Comparison of ENCODE assay signal across 11 mouse cellular contexts in genomic region chr2:11173521-11173920, GRCm38 (mm10). TPM values are rescaled to one million over a fixed set of nuclear protein-coding genes. Genes with fewer than 3 reads are reported as not detected.
DNase-seq lines count a peak whose midpoint lies in the region; ATAC-seq and TF ChIP-seq lines count a peak whose summit lies in the region.
"Had no signal": no experiment of that assay in that cellular context is flagged by ENCODE, and none has a peak within 500 bp of the region (broad histone marks: within the 10 kb centered on the region; RNA-seq: fewer than 3 reads in every experiment).

No protein-coding gene starts in this region.

- ATAC-seq in kidney, postnatal 0 days (replicated peaks; ENCODE audit: low FRiP score, low read depth) = no peak
- ATAC-seq in kidney, embryonic 14.5 days (ENCODE audit: low FRiP score, low TSS enrichment) = no peak
- peak; percentile 30 for ATAC-seq in inflammation-experienced regulatory T-cells, adult 6 months

- 56% methylated on average over 4 of the region's 4 CpGs for WGBS in kidney, postnatal 0 days
- 46% methylated on average over 4 of the region's 4 CpGs for WGBS in kidney, embryonic 14.5 days
- WGBS in forebrain, embryonic 10.5 days = 51% methylated on average over 4 of the region's 4 CpGs
- WGBS in cerebellum, adult 2 months = 34% methylated on average over 4 of the region's 4 CpGs

- H3K27ac ChIP-seq in kidney, postnatal 0 days = no peak overlapping the region
- H3K27ac ChIP-seq in kidney, embryonic 14.5 days (ENCODE audit: low read depth, low read length) = no peak overlapping the region
- H3K27ac ChIP-seq in forebrain, embryonic 10.5 days = no peak overlapping the region
- no peak overlapping the region for H3K27ac ChIP-seq in cerebellum, adult 2 months (ENCODE audit: insufficient read depth, low read length)
- H3K27ac ChIP-seq: limb, embryonic 13.5 days had no signal

- H3K4me1 ChIP-seq in kidney, postnatal 0 days (replicated peaks; ENCODE audit: insufficient read depth, low read length) = no peaks in the 10 kb centered on the region
- H3K4me1 ChIP-seq in kidney, embryonic 14.5 days (ENCODE audit: control insufficient read depth, insufficient read depth, low read length) = no peaks in the 10 kb centered on the region; the same call in 1 of the 2 replicates
- peaks cover 20% of the 10 kb centered on the region for H3K4me1 ChIP-seq in forebrain, embryonic 10.5 days
- no peaks in the 10 kb centered on the region for H3K4me1 ChIP-seq in cerebellum, adult 2 months (ENCODE audit: control insufficient read depth, insufficient read depth, low read length)
- H3K4me1 ChIP-seq: limb, embryonic 13.5 days had no signal

- H3K9ac ChIP-seq in kidney, postnatal 0 days (ENCODE audit: low read depth, low read length) = no peak overlapping the region
- H3K9ac ChIP-seq in kidney, embryonic 14.5 days (ENCODE audit: low read depth, low read length) = no peak overlapping the region
- H3K9ac ChIP-seq: limb, embryonic 13.5 days had no signal

- H3K4me3 ChIP-seq in kidney, postnatal 0 days (replicated peaks; ENCODE audit: low read depth, low read length) = no peak overlapping the region
- no peak overlapping the region for H3K4me3 ChIP-seq in kidney, embryonic 14.5 days (ENCODE audit: low read length)
- 0 out of 2 replicates have a peak overlapping the region, but pooled peaks have one; percentile 60 for H3K4me3 ChIP-seq in forebrain, embryonic 10.5 days
- no peak overlapping the region for H3K4me3 ChIP-seq in cerebellum, adult 2 months (replicated peaks; ENCODE audit: insufficient read depth, low read depth, low read length)
- H3K4me3 ChIP-seq: limb, embryonic 13.5 days had no signal

- no peaks in the 10 kb centered on the region for H3K36me3 ChIP-seq in kidney, postnatal 0 days (ENCODE audit: insufficient read depth, low read length)
- H3K36me3 ChIP-seq in kidney, embryonic 14.5 days (ENCODE audit: control insufficient read depth, insufficient read depth, low read length) = no peaks in the 10 kb centered on the region
- no peaks in the 10 kb centered on the region for H3K36me3 ChIP-seq in forebrain, embryonic 10.5 days (replicated peaks)
- H3K36me3 ChIP-seq: limb, embryonic 13.5 days had no signal

- no peak for TF ChIP-seq CTCF in kidney, postnatal 0 days (IDR thresholded peaks at IDR 0.05; ENCODE audit: low read depth)
- TF ChIP-seq CTCF in cerebellum, adult 2 months (IDR thresholded peaks at IDR 0.05; ENCODE audit: borderline replicate concordance, insufficient read depth, low read depth, low read length) = no peak

- no peak for DNase-seq in kidney, postnatal 0 days (ENCODE audit: low spot score)
- no peak for DNase-seq in forebrain, embryonic 10.5 days (ENCODE audit: extremely low spot score, low spot score)
- DNase-seq in thymus, adult 18-20 months = peak; percentile 38 to 74
- DNase-seq in cerebellum, adult 2 months = no peak
- no peak for DNase-seq in lung, postnatal 10 days
- DNase-seq in spleen, postnatal 4 days (ENCODE audit: low spot score in 2 of 2) = no peak
- DNase-seq: adrenal gland, adult 8-10 months; cerebellum, adult 9-10 months had no signal

- H3K27me3 ChIP-seq in kidney, postnatal 0 days (ENCODE audit: insufficient read depth, low read length) = no peaks in the 10 kb centered on the region
- H3K27me3 ChIP-seq in kidney, embryonic 14.5 days (ENCODE audit: control insufficient read depth, insufficient read depth, low read length) = peaks cover 7% of the 10 kb centered on the region; the same call in 1 of the 2 replicates
- peaks cover 86% of the 10 kb centered on the region for H3K27me3 ChIP-seq in forebrain, embryonic 10.5 days (ENCODE audit: poor library complexity, severe bottlenecking)
- peaks cover 2% of the 10 kb centered on the region; the same call in 1 of the 2 replicates for H3K27me3 ChIP-seq in cerebellum, adult 2 months (ENCODE audit: control insufficient read depth, insufficient read depth, low read length)

- H3K4me2 ChIP-seq in kidney, postnatal 0 days (ENCODE audit: low read length) = peak overlapping the region; percentile 82; the same call in 1 of the 2 replicates
- no peak overlapping the region for H3K4me2 ChIP-seq in kidney, embryonic 14.5 days (replicated peaks; ENCODE audit: low read depth, low read length)

- H3K9me3 ChIP-seq in kidney, postnatal 0 days (replicated peaks; ENCODE audit: low read length) = no peaks in the 10 kb centered on the region
- no peaks in the 10 kb centered on the region for H3K9me3 ChIP-seq in kidney, embryonic 14.5 days (ENCODE audit: control insufficient read depth, low read length)
- H3K9me3 ChIP-seq in forebrain, embryonic 10.5 days = no peaks in the 10 kb centered on the region
- H3K9me3 ChIP-seq: limb, embryonic 13.5 days had no signal

- no peak for TF ChIP-seq POLR2A in cerebellum, adult 2 months (IDR thresholded peaks at IDR 0.05; ENCODE audit: borderline replicate concordance, insufficient read depth, low read length)

RNA-seq across cellular contexts. Expression of gene Prkcq, which starts 1.6 kb away (rescaled TPM):
- polyA plus RNA-seq in kidney, postnatal 0 days (2015; fragmentation: Nextera tagmentation; extraction: Ambion mirVana) = 5.6 and 6.3 TPM in 2 replicates
- polyA plus RNA-seq in kidney, embryonic 14.5 days (2014; fragmentation: Nextera tagmentation; extraction: Ambion mirVana) = 1.8 and 3.3 TPM in 2 replicates
- 1.3 and 1.7 TPM in 2 replicates for polyA plus RNA-seq in forebrain, embryonic 10.5 days (2016; fragmentation: Nextera tagmentation; extraction: Ambion mirVana)
- polyA plus RNA-seq in inflammation-experienced regulatory T-cells, adult 6 months (2017; shearing (Covaris generic)) = 100 to 1,000 TPM in 1 of 3 experiments, 10 to 100 TPM in 2; 86.5 to 144 (median 99.9) TPM
- 9.0 and 10.0 TPM in 2 replicates for polyA plus RNA-seq in cerebellum, adult 2 months (2012; rRNA removed)

Comparison
In these comparisons a context has a peak if more than half of its experiments do, and no peak if none do; other contexts are left out.
1. DNase-seq: peak in thymus, adult 18-20 months (2 of 2); none in kidney, postnatal 0 days (single experiment), forebrain, embryonic 10.5 days (single experiment), cerebellum, adult 2 months (0 of 2), lung, postnatal 10 days (single experiment) and spleen, postnatal 4 days (0 of 2).